Mouse (Mus musculus) embryonic fibroblast, embryonic 13.5 days (primary cell): ENCODE measurements around the gene Bbs7. TPM values are rescaled to one million over a fixed set of nuclear protein-coding genes. Genes with fewer than 3 reads are reported as not detected.

Experiments
- H3K27ac ChIP-seq: 2 replicates; pipeline ENCODE4 v1.5.1; 2012; ENCODE audit warnings: low read length, control low read depth, inconsistent platforms; ENCODE audit not compliant: insufficient read depth
- H3K4me1 ChIP-seq: 2 replicates; pipeline ENCODE4 v1.6.1; 2011; ENCODE audit warnings: low read length; ENCODE audit not compliant: control insufficient read depth, insufficient read depth
- H3K4me3 ChIP-seq: 2 replicates; pipeline ENCODE4 v1.5.1; 2011; ENCODE audit warnings: mild to moderate bottlenecking, control low read depth, low read length; ENCODE audit not compliant: insufficient read depth
- CTCF ChIP-seq: IDR thresholded peaks from 2 replicates; pipeline ENCODE4 v1.5.1; 2011; ENCODE audit warnings: mild to moderate bottlenecking, control low read depth, low read length, moderate library complexity, borderline replicate concordance; ENCODE audit not compliant: insufficient read depth
- POLR2A ChIP-seq: IDR thresholded peaks from 2 replicates; pipeline ENCODE4 v1.6.1; 2011; ENCODE audit warnings: low read depth, mild to moderate bottlenecking, control low read depth, low read length, moderate library complexity
- polyA plus RNA-seq: library from polyadenylated mRNA; stranded (reverse); fragments of >200 nt; gene quantifications from 2 replicates; pipeline ENCODE4 v1.2.4, GENCODE M21; 2011; ENCODE audit warnings: low read depth; ENCODE audit not compliant: missing spikeins, insufficient read length

Bbs7 gene
- polyA plus RNA-seq, 1 experiment: 19.4 TPM

- Histone ChIP-seq H3K4me3 (no peak overlapping the region), H3K4me1 (no peaks in the 10 kb centered on the region; the same call in 1 of the 2 replicates), H3K27ac (no peak overlapping the region)
- TF ChIP-seq CTCF (no peak), POLR2A (no peak)
Observed at GRCm38 (mm10) chr3:36531242-36531641, 82.0 kb downstream of the Bbs7 start.

DNA sequence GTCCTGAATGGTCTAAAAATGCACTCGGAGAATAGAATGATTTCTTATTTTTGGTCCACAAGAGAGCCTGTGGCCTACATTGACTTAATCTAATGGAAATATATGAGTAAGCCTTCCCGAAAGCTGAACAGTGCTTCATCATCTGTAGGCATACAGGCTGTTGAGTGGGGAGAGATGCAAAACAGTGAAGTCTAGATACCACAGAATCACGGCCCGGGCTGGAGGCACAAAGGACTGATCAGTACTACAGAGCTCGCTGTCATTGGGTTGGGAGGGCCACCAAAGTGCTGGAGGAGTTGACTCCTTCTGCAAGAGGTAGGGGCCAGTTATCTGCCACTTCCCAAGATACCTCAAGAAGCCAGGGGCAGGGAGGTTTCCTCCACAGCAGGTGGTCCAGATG lies 82.5 kb downstream of the Bbs7 start:
- no peak for TF ChIP-seq POLR2A
- no peak for TF ChIP-seq CTCF
- no peaks in the 10 kb centered on the region; the same call in 1 of the 2 replicates for H3K4me1 ChIP-seq
- no peak overlapping the region for H3K27ac ChIP-seq
- H3K4me3 ChIP-seq: no peak overlapping the region

GRCm38 (mm10) chr3:36530345-36530744 lies 82.9 kb downstream of the Bbs7 start:
- no peaks in the 10 kb centered on the region; the same call in 1 of the 2 replicates for H3K4me1 ChIP-seq
- no peak overlapping the region for H3K4me3 ChIP-seq
- no peak for TF ChIP-seq CTCF
- TF ChIP-seq POLR2A: no peak
- H3K27ac ChIP-seq: no peak overlapping the region; the same call in 1 of the 2 replicates

- Histone ChIP-seq H3K27ac (no peak overlapping the region), H3K4me1 (no peaks in the 10 kb centered on the region), H3K4me3 (no peak overlapping the region)
- TF ChIP-seq POLR2A (no peak), CTCF (no peak)
Observed at GRCm38 (mm10) chr3:36524466-36524865, 88.8 kb downstream of the Bbs7 start.

Other genes with a start within 250 kb of the Bbs7 start
- 593 and 759 TPM in 2 replicates for gene Anxa5, start 137.6 kb downstream of the Bbs7 start, polyA plus RNA-seq
- gene 1810062G17Rik, start 137.5 kb downstream of the Bbs7 start, polyA plus RNA-seq: 0.97 and 1.1 TPM in 2 replicates
- gene Gm11549, start 91.7 kb downstream of the Bbs7 start, polyA plus RNA-seq: 0.30 and 0.52 TPM in 2 replicates
- 52.2 and 53.3 TPM in 2 replicates for gene Exosc9, start 60.9 kb downstream of the Bbs7 start, polyA plus RNA-seq
- 72.9 and 117 TPM in 2 replicates for gene Ccna2, start 41.3 kb downstream of the Bbs7 start, polyA plus RNA-seq
- gene Trpc3, start 76.7 kb upstream of the Bbs7 start, polyA plus RNA-seq: 0.60 TPM in 1 of 2 replicates, not detected in the other
- gene 4932438A13Rik, start 249.6 kb upstream of the Bbs7 start, polyA plus RNA-seq: 34.1 and 43.9 TPM in 2 replicates